Mouse (Mus musculus) ES-E14 (cell line): ENCODE data around the gene Slc38a7. TPM values are rescaled to one million over a fixed set of nuclear protein-coding genes. Genes with fewer than 3 reads are reported as not detected.

ENCODE experiments used
- DNase-seq: peaks from one replicate; pipeline ENCODE4 v3.0.0-alpha.2; 2013; ENCODE audit warnings: low read depth, low spot score
- H3K27ac ChIP-seq: 2 replicates; pipeline ENCODE4 v1.5.1; 2012; ENCODE audit warnings: low read depth, mild to moderate bottlenecking, low read length, moderate library complexity, mixed read lengths; ENCODE audit not compliant: poor library complexity, insufficient read depth, severe bottlenecking
- H3K36me3 ChIP-seq: 2 replicates; pipeline ENCODE4 v1.6.1; 2012; ENCODE audit warnings: mild to moderate bottlenecking, low read length, moderate library complexity, mixed read lengths; ENCODE audit not compliant: control insufficient read depth, poor library complexity, insufficient read depth, severe bottlenecking
- H3K4me1 ChIP-seq, 2 experiments: fragments of 150-350 bp in 1 of 2; sonication (generic) in 1 of 2; 2 replicates each; pipeline ENCODE4 v1.6.1; 2012; ENCODE audit warnings: low read length in 2 of 2, mild to moderate bottlenecking in 1 of 2, mixed read lengths in 1 of 2; ENCODE audit not compliant: control insufficient read depth in 2 of 2, insufficient read depth in 2 of 2, poor library complexity in 1 of 2
- H3K4me3 ChIP-seq, 2 experiments: fragments of 150-350 bp in 1 of 2; sonication (generic) in 1 of 2; 2 replicates each; pipeline ENCODE4 v1.5.1; 2012; ENCODE audit warnings: low read length in 2 of 2, low read depth in 1 of 2, mild to moderate bottlenecking in 1 of 2, mixed read lengths in 1 of 2; ENCODE audit not compliant: insufficient read depth in 1 of 2, poor library complexity in 1 of 2, severe bottlenecking in 1 of 2
- H3K9ac ChIP-seq: 2 replicates; pipeline ENCODE4 v1.6.1; 2012; ENCODE audit warnings: low read depth, mild to moderate bottlenecking, low read length, mixed read lengths; ENCODE audit not compliant: poor library complexity, insufficient read depth, severe bottlenecking
- H3K9me3 ChIP-seq: fragments of 150-350 bp; sonication (generic); 2 replicates; pipeline ENCODE4 v1.6.1; 2012; ENCODE audit warnings: low read depth, mild to moderate bottlenecking, low read length; ENCODE audit not compliant: control insufficient read depth, insufficient read depth
- CHD2 ChIP-seq: IDR thresholded peaks from 2 replicates; pipeline ENCODE4 v1.6.1; 2014; ENCODE audit warnings: mild to moderate bottlenecking, low read depth, low read length, inconsistent platforms
- HCFC1 ChIP-seq: IDR thresholded peaks from 2 replicates; pipeline ENCODE4 v1.6.1; 2012; ENCODE audit warnings: low read length, inconsistent platforms, borderline replicate concordance; ENCODE audit not compliant: insufficient read depth
- MAFK ChIP-seq: IDR thresholded peaks from 2 replicates; pipeline ENCODE4 v1.6.1; 2014; ENCODE audit warnings: mild to moderate bottlenecking, low read depth, low read length, inconsistent platforms; ENCODE audit not compliant: insufficient read depth
- ZC3H11A ChIP-seq: IDR thresholded peaks from 2 replicates; pipeline ENCODE4 v1.6.1; 2012; ENCODE audit warnings: low read depth, mild to moderate bottlenecking, inconsistent platforms, low read length, borderline replicate concordance
- ZNF384 ChIP-seq: IDR thresholded peaks from 2 replicates; pipeline ENCODE4 v1.6.1; 2012; ENCODE audit warnings: low read depth, low read length, inconsistent platforms
- in situ Hi-C, 2 experiments: fragments of 600-800 bp; cut with MboI; formaldehyde crosslinking; loops; one replicate each; pipeline ENCODE4 v1.15.1; 2025; ENCODE audit warnings: low sequenced_read_pairs in 2 of 2, inconsistent platforms in 1 of 2; ENCODE audit not compliant: unreplicated experiment in 2 of 2
- total RNA-seq: library from RNA; depleted of rRNA; stranded (reverse); fragments of 300-350 nt; gene quantifications from 2 replicates; pipeline ENCODE4 v1.2.3, GENCODE M21; 2012

Gene Slc38a7
- total RNA-seq, 1 experiment: 47.9 TPM

DNA sequence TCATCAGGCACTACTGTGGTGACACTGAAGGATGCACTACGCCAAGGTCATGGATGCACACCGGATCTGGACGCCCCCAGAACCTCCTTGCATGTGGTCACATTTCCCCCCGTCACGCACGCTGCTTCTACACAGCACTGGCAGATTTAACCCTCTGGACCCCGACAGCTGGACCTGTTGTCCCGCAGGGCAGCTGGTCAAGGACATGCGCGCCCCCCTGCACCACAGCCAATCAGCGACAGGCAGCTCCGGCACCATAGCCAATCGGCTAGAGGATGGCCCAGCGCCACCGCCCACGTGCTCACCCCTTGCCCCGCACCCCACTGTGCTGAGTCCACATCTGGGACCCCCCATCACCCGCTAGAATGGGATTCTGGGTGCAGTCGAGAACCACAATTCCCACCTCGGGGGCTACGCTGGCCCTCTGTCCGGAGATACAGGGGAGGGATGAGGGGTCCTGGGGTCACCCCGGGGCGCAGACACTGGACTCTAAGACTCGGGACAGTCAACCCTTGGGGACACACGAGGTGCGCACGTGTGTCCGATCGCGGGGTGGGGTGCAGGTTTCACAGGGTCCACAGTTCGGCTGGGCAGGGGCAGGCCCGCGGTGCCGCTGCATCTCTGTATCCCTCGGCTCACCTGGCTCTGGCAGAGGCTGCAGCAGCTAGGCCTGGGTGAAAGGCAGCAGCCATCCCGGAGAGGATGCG, 34.4 kb upstream of the Slc38a7 start:
- H3K9me3 ChIP-seq: no peaks in the 10 kb centered on the region
- in situ Hi-C loops: no loop called here
- H3K4me1 ChIP-seq: 0 out of 4 replicates have a peak, but pooled peaks cover 0 to 4% of the 10 kb centered on the region in 2 experiments
- H3K9ac ChIP-seq: peak overlapping the region; percentile 85
- peak overlapping the region; percentile 36; the same call in 1 of the 2 replicates for H3K27ac ChIP-seq
- peak overlapping the region; percentile 82 to 95 for H3K4me3 ChIP-seq
- TF ChIP-seq ZC3H11A: no peak
- no peak for TF ChIP-seq CHD2
- TF ChIP-seq ZNF384: no peak
- TF ChIP-seq MAFK: no peak
- TF ChIP-seq HCFC1: no peak
- H3K36me3 ChIP-seq: 0 out of 2 replicates have a peak, but pooled peaks cover 2% of the 10 kb centered on the region
- no peak for DNase-seq

DNA sequence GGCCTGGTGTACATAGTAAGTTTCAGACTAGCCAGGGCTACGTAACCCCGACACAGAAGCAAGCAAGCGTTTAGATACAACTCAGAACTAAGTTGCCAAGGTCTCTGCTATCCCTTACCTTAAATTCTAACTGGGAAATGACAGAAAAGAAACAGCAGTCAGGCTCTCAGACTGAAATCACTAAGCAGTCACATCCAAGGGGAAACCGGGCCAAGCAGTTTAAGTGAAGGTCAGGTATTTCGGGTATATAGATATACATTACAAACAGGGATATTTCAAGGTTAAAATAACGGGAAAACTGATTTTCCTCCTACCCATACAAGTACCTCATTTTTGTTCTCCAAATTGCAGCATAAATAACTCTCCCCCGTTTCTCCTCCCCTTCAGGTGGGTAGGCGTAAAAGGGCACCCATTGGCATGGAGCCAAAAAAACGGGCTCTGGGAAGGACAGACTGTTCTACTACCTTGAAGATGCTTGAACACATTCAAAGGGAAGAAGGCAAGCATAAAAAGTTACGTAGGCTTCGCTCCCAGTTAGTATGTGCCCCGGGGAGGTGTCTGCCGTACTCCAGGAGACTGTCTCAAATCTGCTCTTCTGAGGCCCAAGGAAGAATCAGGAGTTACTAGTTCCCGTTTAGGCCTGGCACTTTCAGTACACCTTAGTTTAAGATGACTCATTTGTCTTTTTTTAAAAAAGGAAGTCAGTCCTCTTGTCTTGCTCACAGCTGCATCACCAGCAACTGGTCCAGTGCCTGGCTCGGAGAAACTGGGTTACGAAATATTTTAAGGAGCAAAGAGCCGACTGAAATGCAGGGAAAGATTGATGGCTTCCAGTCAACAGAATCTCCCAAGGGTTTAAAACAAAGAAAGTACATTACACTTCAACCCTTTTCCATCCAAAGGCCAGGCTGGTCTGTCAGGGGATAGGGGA, 33.6 kb upstream of the Slc38a7 start:
- DNase-seq: no peak
- in situ Hi-C loops: no loop called here
- no peak overlapping the region for H3K27ac ChIP-seq

DNA sequence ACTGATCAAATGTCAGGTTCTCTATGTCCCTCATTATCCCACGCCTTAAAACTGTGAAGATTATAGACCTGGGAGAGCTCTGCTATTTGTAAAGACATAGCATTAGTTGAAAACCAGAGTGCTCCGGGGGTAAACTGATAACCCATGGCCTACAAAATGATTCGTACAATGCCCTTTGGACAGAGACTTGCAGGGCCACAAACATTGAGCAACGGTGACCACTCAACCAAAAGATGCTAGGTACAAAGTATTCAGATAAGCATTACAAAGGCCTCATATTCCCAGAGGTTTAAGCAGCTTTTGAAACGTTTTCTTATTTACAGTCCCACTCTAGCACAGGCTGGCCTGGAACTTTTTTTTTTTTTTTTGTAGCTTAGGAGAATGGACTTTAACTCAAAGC, 32.6 kb upstream of the Slc38a7 start:
- Histone ChIP-seq H3K36me3 (0 out of 2 replicates have a peak, but pooled peaks cover 2% of the 10 kb centered on the region), H3K4me3 (no peak overlapping the region), H3K9me3 (no peaks in the 10 kb centered on the region), H3K4me1 (peaks cover 0 to 4% of the 10 kb centered on the region in 2 experiments; a peak in 1 of 4 replicates), H3K9ac (no peak overlapping the region), H3K27ac (no peak overlapping the region)
- in situ Hi-C loops: no loop called here
- no peak for DNase-seq
- TF ChIP-seq ZNF384 (no peak), CHD2 (no peak), HCFC1 (no peak), MAFK (no peak), ZC3H11A (no peak)

More for the DNA sequence above, 33.6 kb upstream of the Slc38a7 start:
- Histone ChIP-seq H3K9me3 (no peaks in the 10 kb centered on the region), H3K4me3 (peak overlapping the region; percentile 82 to 95), H3K36me3 (0 out of 2 replicates have a peak, but pooled peaks cover 2% of the 10 kb centered on the region), H3K4me1 (0 out of 4 replicates have a peak, but pooled peaks cover 0 to 4% of the 10 kb centered on the region in 2 experiments), H3K9ac (no peak overlapping the region)
- TF ChIP-seq HCFC1 (no peak), CHD2 (no peak), ZC3H11A (no peak), MAFK (no peak), ZNF384 (no peak)

DNA sequence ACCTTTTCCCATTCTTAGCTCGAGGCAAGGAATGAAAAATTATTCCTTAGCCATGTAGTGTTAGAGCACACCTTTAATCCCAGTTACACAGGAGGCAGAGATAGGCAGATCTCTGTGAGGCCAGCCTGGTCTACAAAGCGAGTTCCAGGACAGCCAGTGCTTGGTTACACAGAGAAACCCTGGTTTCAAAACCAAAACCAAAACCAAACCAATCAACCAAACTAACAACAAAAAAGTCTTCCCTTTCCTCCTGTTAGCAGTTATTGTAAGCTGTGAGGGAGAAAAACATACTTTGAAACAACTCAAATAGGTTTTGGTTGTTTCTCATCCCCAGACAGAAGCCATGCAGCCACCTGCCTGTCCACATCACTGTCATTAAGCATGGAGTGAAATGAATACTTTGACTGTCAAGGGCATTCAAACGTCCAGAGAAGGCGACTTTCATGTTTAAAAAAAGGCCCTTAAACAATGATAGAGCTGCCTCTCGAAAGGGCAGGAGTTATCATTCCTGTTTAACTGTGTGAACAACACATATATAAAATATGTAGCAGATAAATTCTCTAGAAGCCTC, 32.0 kb upstream of the Slc38a7 start:
- no peak for DNase-seq
- H3K36me3 ChIP-seq: 0 out of 2 replicates have a peak, but pooled peaks cover 2% of the 10 kb centered on the region
- in situ Hi-C loops: no loop called here
- no peak overlapping the region for H3K4me3 ChIP-seq
- TF ChIP-seq HCFC1 (no peak), ZNF384 (no peak), CHD2 (no peak)
- no peaks in the 10 kb centered on the region for H3K9me3 ChIP-seq
- no peak overlapping the region for H3K27ac ChIP-seq
- H3K9ac ChIP-seq: no peak overlapping the region
- H3K4me1 ChIP-seq: peaks cover 0 to 4% of the 10 kb centered on the region in 2 experiments; a peak in 1 of 4 replicates
